Mouse (Mus musculus) retina, postnatal 7 days (tissue): ENCODE measurements around the gene Fgfr2.
"Not testable (repeated sequence)": the region's sequence is repeated elsewhere in the genome, so short reads cannot be mapped to it uniquely, and the experiment has no call there.

ENCODE experiments used
- DNase-seq: peaks from one replicate; pipeline ENCODE4 v3.0.0-alpha.2; 2012; ENCODE audit warnings: low read depth, low spot score

Gene Fgfr2

GRCm38 (mm10) chr7:130426586-130426985 lies 2696.6 kb downstream of the Fgfr2 start:
- DNase-seq: no peak

DNA sequence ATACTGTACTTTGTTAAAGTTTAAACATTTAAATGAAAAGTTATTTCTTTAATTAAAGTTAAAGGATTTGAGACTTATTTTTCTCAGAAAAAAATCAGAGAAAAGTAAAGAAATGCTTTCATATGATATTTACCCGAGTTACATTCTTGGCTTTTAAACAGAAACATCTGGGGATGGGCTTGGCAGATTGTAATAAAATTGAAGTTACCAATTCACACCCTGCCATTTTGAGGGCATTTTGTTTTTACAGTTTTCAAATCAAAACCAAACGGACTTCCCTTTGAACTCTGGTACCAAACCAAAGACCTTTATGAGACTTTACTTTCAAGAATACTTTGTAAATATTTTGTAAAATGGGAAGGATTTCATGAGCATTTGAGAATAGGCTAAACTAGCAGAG lies 2697.2 kb downstream of the Fgfr2 start:
- no peak for DNase-seq

- no peak for DNase-seq
Measured at GRCm38 (mm10) chr7:130419961-130420360, 2703.2 kb downstream of the Fgfr2 start.

GRCm38 (mm10) chr7:130407622-130408021 lies 2715.5 kb downstream of the Fgfr2 start:
- no peak for DNase-seq

DNA sequence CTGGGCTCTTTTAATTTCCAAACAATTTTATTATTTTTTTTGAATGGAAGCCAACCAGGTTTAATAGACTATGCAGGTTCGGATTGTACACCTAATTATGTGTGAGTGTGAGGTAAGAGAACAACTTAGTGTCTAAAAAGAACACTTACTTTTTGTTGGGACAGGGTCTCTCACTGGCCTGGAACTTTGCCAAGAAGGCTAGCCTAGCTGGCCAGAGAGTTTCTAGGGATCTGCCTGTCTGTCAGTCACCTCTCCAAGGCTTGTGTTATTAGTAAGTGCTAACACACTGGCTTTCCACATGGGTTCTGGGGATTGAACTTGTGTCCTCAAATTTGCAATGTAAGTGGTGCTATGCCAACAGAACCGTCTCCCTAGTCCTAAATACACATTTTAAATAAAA lies 2719.8 kb downstream of the Fgfr2 start:
- no peak for DNase-seq

DNA sequence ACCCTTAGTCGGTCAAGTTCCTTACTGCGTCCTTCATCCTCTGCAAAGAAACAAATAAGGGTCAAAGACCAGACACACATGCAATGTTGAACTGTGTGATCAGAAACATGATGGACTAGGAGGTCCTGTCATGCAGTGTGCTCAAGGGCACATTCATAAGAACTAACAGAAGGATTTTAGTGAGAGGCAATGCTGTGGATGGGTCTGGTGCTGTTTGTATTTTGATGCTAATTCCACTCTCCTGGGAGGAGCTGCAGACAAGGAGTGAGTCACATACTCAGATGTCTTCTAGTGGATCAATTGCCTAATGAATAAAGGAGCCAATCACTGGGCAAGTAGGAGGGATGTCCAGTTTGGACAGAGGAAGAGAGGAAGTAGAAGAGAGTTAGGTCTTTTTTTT lies 2728.5 kb downstream of the Fgfr2 start:
- no peak for DNase-seq

DNA sequence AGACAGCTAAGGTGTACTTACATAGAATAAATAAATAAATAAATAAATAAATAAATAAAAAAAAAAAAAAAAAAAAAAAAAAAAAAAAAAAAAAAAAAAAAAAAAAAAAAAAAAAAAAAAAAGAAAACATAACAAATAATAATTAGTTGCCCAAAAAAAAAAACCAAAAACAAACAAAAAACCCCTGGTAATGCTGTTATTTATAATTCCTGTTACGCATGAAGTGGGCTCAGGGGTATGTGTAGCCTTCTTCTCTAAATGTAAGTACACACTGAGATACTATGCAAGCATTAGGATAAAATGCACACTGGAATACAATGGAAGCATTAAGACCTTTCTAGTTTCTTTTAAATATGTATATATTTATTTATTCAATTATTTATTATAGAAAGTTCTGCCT lies 2733.1 kb downstream of the Fgfr2 start:
- not testable (repeated sequence) for DNase-seq

DNA sequence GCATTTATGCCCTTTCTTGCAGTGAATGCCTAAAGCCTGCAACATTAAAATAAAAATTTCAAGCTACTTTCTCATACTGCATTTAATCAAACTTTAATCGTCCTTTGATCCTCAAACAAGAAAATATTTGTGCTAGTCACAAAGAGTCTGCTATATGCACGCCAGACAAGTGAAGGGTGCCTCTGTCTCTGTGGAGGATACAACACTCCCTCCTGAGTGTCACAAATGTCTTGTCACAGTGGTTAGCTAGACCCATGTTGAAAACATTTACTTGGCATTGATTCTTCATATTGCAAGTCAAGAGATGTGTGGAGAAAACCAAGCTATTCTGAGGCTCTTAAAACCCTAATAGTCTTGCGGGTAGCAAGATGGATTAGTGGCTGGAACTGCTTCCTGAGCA lies 2736.8 kb downstream of the Fgfr2 start:
- DNase-seq: no peak

- no peak for DNase-seq
Measured at GRCm38 (mm10) chr7:130385732-130386294, 2737.3 kb downstream of the Fgfr2 start.

GRCm38 (mm10) chr7:130382126-130382525 lies 2741.0 kb downstream of the Fgfr2 start:
- no peak for DNase-seq

DNA sequence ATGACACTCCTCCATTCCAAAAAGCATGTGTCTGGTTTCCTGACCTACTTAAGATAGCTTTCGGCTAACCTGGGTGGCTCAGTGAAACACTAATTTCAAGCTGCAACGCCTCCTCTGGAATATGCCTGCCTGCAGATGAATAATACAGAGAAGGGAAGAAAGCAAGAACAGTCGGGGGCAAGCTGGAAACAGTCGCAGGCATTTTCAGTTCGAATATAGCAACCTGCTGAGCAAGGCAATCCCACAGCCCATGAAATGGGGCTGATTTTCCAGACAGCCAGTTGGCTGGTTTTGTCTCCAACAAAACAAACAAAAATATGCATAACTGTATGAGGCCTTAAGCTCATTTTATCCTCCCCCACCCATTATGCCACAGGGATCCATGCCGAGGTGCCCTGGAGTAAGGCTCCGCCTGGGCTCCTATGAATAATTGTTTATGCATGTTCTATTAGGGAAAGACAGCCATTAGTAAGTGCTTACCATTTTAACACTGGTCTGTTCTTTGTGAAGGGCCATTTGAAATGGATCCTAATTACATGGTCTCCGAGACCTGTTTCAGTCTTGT lies 2741.7 kb downstream of the Fgfr2 start:
- DNase-seq: no peak

- no peak for DNase-seq
Measured at GRCm38 (mm10) chr7:130380769-130381355, 2742.3 kb downstream of the Fgfr2 start.

GRCm38 (mm10) chr7:130380367-130380766 lies 2742.8 kb downstream of the Fgfr2 start:
- DNase-seq: no peak

DNA sequence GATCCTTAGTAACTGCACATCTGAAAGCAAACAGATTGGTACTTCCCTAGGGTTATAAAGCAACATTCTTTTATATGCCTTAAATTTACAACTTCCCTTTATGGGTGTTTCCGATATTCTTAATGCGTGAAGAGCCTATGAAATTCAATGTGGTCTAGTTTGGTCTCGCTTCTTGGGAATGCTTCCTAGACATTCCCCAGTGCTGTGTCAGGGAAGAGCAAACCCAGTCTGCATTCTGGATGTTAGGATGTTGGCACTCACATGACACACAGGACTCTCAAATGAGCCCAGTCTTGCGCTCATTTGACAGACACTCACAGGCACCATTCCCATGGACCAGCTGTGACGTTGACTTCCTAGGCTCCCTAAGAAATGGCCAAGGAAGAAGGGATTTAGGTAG lies 2743.3 kb downstream of the Fgfr2 start:
- DNase-seq: no peak

- no peak for DNase-seq
Measured at GRCm38 (mm10) chr7:130378308-130378707, 2744.8 kb downstream of the Fgfr2 start.

DNA sequence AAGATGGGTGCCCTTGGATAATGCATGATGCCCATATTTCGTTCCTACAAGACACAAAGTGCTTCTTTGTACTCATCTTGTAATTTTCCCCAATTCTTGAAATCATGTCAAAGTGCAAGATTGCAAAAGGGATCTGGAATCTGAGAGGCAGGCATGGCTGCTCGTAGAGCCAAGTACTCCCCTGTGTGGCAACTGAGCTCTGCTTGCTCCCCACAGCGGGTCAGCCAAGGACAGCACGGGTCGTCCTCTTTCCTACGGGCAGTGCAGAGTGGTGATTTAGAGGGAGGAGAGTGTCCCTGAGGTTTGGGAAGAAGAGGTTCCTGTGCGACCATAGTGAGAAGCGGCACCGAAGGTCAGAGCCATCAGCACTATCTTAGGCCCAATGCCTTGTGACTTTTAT lies 2748.8 kb downstream of the Fgfr2 start:
- no peak for DNase-seq

DNA sequence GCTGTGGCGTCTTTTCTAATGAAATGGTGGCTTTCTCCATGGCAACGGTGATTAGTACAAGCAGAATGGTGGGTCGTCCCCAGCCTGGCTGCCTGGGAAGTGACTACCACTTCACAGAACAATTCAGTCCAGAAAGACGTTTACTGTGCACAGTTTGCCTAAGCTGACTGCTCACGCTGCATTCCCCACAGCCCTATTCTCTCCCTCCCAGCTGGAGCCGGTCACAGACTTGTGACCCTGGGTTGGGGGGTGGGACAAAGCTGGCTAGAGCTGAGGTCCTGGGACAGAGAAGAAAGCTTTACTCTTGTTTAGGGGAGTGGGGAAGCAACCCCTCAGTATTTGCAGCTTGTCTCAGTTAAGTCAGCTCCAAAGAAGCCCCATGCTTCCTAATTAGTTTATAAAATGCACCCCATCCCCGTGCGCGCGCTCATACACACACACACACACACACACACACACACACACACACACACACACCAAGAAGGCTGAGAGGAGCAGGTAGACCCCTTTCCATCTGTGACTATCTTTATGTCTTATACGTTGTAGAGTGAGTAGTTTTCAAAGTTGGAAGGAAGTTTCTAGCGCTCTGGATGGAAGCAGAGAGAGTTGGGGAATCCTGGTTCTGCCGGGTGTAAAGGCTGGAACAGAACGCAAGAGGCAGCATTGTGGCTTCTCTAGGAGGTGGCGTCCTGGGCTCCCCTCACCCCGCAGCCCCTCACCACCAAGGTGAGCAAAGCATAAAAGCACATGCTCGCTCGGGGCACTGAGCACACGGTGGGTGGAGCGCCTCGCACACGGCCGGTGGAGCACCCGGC lies 2754.1 kb downstream of the Fgfr2 start:
- no peak for DNase-seq

DNA sequence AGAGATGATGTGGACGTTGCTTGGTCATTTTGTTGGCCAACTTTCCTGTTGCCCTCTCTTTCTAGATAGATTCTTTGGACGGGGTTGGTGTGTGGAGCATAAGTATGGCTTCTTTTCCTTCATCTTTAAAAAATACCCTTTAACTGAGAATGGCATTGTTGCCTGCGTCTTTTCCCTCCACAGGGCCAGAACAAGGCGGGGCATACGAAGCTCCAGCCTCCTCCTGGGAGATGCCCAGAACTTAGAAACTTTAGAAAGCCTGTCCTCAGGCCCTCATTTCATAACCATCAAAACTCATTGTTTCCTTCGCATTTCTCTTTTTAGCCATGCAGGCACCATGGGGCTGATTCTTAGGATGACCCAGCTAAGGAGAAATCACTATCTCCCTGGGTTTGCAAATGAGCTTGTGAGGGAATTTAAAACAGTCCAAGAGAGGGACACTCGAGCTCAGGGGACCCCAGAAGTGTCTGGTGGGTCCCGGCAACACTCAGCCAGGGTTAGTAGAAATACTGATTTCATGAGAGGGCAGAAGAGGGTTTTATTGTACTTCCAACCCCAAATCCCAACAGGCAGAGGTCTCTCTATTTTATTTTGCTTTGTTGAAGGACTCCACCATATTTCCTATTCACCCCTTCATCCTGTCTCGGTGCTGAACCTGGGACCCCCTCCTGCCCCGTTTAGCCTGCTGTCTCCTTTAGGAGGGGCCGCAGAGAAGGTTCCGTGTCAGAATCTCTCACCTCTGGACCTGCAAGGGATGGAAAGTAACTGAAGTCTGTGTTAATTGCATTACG lies 2754.9 kb downstream of the Fgfr2 start:
- no peak for DNase-seq

- no peak for DNase-seq
Measured at GRCm38 (mm10) chr7:130367222-130368035, 2755.7 kb downstream of the Fgfr2 start.

- DNase-seq: no peak
Measured at GRCm38 (mm10) chr7:130365711-130366110, 2757.4 kb downstream of the Fgfr2 start.
